Mouse (Mus musculus) spleen, postnatal 10 days (tissue): ENCODE data around the gene Map2k7.
A peak's percentile ranks its signal among the peaks of the same experiment; 100 is the strongest.

Experiments
- DNase-seq, 2 experiments: peaks; one replicate each; pipeline ENCODE4 v3.0.0; 2021 to 2022; ENCODE audit warnings: low spot score in 2 of 2

Map2k7 gene

DNA sequence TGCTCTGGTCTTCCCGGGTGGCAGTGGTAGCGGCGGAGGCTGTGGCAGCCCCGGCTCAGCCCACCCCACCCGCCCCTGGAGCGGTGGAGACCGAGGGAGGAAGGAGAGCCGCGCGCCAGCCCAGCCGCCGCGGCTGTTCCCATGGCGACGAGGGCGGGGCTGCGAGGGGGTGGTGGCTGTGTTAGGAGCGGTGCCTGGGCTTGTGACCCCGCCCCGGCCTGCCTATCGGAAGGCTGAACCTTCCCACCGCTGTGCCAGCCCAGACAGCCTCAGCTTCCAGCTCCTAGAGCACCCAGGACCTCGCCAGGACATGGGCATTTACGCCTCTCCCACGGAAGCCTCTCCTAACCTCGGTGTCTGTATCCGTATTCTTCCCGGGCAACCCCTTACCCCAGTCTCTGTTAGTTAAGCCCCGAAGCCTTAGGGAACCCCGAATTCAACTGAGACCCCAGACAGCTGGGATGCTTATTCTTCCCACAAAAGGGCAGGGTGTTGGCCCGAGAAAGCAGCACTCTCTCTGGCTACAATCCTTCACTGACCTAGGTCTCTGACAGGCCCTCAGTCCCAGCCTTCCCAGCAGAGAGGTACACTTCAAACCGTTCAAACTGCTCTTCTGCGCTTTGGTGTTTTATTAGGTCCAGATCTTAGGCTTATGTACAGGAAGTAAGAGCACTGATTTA lies 20.7 kb downstream of the Map2k7 start, which contains the start of gene Ctxn1:
TSS of gene Ctxn1 (minus strand) at position 150 of the 680 bp plus-strand sequence.
- DNase-seq, result peak; percentile 94 to 99

DNA sequence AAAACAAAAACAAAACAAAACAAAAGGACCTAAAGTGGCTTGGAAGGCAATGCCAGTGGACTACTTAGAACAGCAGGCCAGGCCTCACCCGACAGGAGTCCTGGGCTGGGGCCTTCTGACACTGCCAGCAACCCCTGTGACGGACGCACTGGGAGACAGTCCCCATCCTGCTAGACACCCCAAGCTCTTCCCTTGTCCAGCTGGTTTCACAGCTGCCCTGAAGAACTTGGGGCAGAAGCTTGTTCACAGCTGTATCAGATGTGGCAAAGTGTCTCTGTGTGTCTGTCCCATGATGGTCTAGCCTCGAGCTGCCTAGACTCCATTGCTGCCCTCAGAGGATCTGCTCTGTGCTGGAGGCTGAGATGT lies 21.2 kb downstream of the Map2k7 start:
- peak in 1 of 2 experiments; percentile 14 for DNase-seq

DNA sequence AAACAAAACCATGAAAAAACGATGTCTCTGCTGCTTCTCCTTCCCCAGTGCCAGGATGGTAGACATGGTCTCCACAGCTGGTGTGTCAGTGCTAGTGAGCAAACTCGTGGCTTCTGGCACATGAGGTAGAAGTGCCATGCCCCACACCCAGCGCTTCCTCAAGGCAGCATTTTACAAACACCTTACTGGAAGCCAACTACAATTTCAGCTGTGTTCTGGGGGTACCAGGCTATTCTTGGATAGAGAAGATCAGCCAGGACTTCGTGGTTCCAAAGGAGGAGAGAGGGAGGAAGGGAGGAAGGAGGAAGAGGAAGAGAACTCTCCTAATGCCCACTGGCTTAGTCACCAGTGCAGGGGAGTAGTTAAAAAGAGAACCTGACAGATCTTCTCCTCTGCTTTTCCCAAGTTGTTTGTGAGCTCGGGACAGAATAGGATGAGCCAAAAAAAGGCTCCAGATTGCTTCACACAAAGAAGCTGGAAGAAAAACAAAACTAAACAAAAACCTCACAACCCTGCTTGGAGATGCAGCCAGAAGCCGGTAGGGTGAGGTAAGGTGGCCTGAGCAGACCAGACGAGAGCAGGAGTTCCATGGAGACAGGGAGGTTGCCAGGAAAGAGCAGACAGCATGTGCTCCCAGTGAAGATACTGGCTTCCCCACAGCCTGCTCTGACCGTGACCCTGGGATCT lies 24.7 kb downstream of the Map2k7 start:
- DNase-seq, result no peak

DNA sequence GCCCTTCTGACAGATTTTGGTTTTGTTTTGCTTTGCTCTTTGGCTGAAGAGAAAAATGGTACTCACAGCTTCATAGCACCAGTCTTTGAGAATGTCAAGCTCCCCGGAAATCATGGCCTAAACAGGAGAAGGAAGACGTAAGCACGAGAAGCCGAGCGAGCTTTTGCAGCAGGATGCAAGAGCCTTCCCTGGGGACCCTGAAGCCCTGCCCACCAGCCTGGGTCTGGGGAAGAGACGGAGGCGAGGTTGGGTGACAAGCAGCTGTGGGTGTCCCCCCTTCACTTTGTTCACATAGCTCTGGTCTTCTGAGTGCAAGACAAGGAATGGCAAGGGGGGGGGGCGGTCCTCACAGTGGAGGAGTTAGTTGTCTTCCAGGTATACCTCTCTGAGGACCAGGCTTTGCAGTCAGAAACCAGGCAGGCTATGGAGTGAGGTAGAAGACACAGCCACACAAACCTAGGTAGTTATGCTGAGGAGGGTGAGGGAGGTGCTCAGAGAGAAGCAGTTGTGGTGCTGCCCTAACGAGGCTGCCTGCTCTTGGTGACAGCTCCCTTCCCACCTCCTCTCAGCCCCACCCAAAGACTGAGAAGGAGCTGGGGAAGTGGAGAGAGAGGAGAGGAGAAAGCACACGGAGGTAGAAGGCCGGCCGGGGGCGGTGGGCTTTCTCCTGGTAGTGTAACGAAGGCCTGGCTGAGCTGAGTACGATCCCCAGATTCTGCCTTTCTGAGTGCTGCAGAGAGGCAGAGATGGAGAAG lies 26.8 kb downstream of the Map2k7 start:
- DNase-seq, result no peak

DNA sequence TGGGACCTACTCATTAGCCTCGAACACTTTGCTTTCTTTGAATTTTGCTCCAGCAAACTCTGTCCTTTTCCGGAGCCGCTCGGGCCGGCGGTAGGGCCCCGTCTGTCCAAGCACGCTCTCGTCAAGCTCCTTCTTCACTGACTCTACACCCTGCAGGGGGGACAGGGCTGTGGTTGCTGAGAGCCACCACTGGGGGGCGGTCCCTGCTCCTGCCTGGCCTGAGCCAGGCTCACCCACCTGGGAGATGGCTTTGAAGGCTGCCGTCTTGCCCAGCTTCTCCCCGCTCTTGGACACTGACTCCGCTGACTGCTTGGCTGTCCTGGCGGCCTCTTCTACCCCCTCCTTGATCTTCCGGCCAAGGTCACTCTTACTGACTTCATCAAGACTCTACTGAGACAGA lies 29.1 kb downstream of the Map2k7 start:
- DNase-seq, result peak in 1 of 2 experiments; percentile 39

DNA sequence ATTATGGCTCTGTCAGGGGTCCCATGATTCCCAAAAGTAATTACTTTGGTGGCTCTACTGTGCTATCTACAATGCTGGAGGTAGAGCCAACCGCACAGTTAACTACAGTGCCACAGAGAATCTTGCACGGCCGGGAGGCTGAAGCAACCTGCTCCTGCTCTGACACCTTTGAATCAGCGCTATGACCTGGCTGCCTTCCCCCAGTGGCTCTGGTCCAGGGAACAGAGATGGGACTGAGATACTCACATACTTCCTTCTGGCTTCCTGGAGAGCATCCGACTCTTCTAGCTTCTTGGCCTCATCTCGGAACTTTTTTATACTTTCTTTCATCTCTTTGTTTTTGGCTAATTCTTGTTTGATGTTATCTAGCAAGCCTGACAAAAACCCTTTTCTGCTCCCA lies 31.1 kb downstream of the Map2k7 start:
- no peak for DNase-seq

DNA sequence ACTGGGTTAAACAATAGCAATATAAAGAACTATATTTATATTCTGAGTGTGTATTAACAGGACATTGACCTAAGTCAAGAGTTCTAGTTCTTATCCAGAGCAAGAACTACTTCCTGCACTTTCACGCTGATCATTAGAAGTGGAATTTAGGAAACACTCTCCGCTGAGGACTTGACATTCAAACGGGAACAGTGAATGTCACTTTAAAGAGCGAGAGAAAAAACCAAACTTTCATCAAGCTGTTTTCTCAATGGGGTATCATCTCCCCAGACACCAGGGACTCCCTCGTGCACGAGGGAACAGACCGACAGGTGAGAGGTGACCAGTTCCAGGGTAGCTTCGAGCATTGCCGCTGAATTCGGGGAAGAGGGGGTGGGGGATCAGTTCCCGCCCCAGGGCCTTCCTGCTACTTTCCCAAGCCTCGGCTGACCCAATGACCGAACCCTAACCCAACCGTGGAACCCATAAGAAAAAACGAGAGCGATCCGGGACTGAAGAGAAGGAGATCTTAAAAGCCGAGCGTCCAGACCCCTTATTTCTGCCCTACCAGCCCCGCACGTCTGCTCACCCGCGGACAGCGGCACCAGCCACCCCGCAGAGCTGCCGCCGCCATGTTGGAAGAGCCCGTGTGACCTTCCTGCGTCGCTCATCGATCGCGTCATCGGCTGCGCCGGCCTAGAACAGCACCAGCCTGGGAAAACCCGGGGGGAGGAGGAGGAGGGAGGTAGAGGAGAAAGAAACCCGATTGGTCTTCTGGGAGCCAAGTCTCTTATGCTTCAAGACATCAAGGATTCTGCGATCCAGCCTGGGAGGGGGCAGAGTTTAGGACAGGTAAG lies 37.0 kb downstream of the Map2k7 start, which contains the start of gene Timm44:
TSS of gene Timm44 (minus strand) at position 639 of the 836 bp plus-strand sequence.
- peak; percentile 82 to 97 for DNase-seq

DNA sequence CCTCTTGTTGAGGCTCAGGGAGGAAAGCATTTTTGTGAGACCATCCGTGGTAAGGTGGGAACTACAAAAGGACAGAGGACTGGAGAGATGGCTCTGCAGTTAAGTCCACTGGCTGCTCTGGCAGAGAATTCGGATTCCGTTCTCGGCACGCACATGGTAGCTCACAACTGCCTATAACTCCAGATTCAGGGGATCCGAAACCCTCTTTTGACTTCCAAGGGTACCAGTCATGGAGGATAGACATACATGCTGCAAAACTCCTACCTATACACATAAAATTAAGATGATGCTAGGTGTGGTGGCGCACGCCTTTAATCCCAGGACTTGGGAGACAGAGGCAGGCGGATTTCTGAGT lies 37.5 kb downstream of the Map2k7 start:
- no peak for DNase-seq

DNA sequence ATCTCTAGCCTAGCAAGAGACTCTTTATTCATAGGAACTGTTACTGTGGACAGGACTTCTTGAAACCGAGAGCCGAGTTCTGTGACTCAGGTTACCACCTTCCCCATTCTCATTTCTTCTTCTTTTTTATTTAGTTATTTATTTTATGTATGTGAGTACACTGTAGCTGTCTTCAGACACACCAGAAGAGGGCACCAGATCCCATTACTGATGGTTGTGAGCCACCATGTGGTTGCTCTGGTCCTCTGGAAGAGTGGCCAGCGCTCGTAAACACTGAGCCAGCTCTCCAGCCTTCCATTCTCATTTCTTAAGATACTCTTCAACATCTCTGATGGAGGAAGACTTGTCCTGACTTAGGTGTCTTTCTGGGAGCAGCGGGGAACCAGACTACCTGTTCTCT lies 54.2 kb downstream of the Map2k7 start:
- no peak for DNase-seq
